Mouse (Mus musculus) midbrain, embryonic 16.5 days (tissue): ENCODE data around the gene Sept8. TPM values are rescaled to one million over a fixed set of nuclear protein-coding genes. Genes with fewer than 3 reads are reported as not detected.

Experiments
- ATAC-seq: fragments of 200-750 bp; cut with Nextera tagmentation; 2 replicates; pipeline ENCODE4 v1.8.0; 2017; ENCODE audit warnings: moderate TSS enrichment
- H3K27ac ChIP-seq: fragments of 300-500 bp; sonication (generic); 2 replicates; pipeline ENCODE4 v1.5.1; 2014; ENCODE audit warnings: mild to moderate bottlenecking, low read length, mixed read lengths
- H3K27me3 ChIP-seq: fragments of 300-500 bp; sonication (generic); 2 replicates; pipeline ENCODE4 v1.6.1; 2014; ENCODE audit warnings: low read depth, low read length, mixed read lengths; ENCODE audit not compliant: control insufficient read depth, insufficient read depth
- H3K36me3 ChIP-seq: fragments of 300-500 bp; sonication (generic); 2 replicates; pipeline ENCODE4 v1.6.1; 2014; ENCODE audit warnings: mild to moderate bottlenecking, low read length, moderate library complexity, mixed read lengths; ENCODE audit not compliant: control insufficient read depth, insufficient read depth
- H3K4me1 ChIP-seq: fragments of 300-500 bp; sonication (generic); 2 replicates; pipeline ENCODE4 v1.6.1; 2014; ENCODE audit warnings: mild to moderate bottlenecking, low read length, mixed read lengths; ENCODE audit not compliant: control insufficient read depth, insufficient read depth
- H3K4me2 ChIP-seq: fragments of 300-500 bp; sonication (generic); 2 replicates; pipeline ENCODE4 v1.6.1; 2014; ENCODE audit warnings: mild to moderate bottlenecking, low read length, mixed read lengths
- H3K4me3 ChIP-seq: fragments of 300-500 bp; sonication (generic); 2 replicates; pipeline ENCODE4 v1.5.1; 2014; ENCODE audit warnings: low read depth, mild to moderate bottlenecking, low read length, moderate library complexity, mixed read lengths
- H3K9ac ChIP-seq: fragments of 300-500 bp; sonication (generic); 2 replicates; pipeline ENCODE4 v1.6.1; 2014; ENCODE audit warnings: low read depth, low read length, mixed read lengths
- H3K9me3 ChIP-seq: fragments of 300-500 bp; sonication (generic); replicated peaks from 2 replicates; pipeline ENCODE4 v1.6.1; 2014; ENCODE audit warnings: mild to moderate bottlenecking, low read length, mixed read lengths; ENCODE audit not compliant: control insufficient read depth, poor library complexity, severe bottlenecking
- WGBS: fragments of 180-500 bp; shearing (Covaris S2); extraction: QIAGEN DNeasy Blood & Tissue Kit; methylation state at CpG from one replicate; pipeline ENCODE4 v1.1.7; 2014; 5-methylcytosine and 5-hydroxymethylcytosine counted together
- polyA plus RNA-seq: library from polyadenylated mRNA; unstranded; fragments of >200 nt; fragmentation: Nextera tagmentation; extraction: Ambion mirVana; gene quantifications from 2 replicates; pipeline ENCODE4 v1.2.1, GENCODE M21; 2015

Sept8 gene
- 20.0 and 20.7 TPM in 2 replicates for polyA plus RNA-seq

- 5% methylated on average over 67 of the region's 79 CpGs for WGBS
- peak within 1 kb of the TSS; percentile 83 for H3K4me3 ChIP-seq
Observed at GRCm38 (mm10) chr11:53519207-53520121, at the start of gene Sept8. TSS of gene Sept8 (plus strand) at chr11:53519257.

GRCm38 (mm10) chr11:53469294-53469967 lies 49.6 kb upstream of the Sept8 start:
- peaks cover 13% of the 10 kb centered on the region for H3K4me1 ChIP-seq
- H3K4me2 ChIP-seq, result peak overlapping the region; percentile 57; the same call in 1 of the 2 replicates
- no peak overlapping the region for H3K4me3 ChIP-seq
- 33% methylated on average over 16 of the region's 16 CpGs for WGBS
- no peaks in the 10 kb centered on the region for H3K9me3 ChIP-seq
- peaks cover 34% of the 10 kb centered on the region for H3K27me3 ChIP-seq
- H3K36me3 ChIP-seq, result no peaks in the 10 kb centered on the region
- H3K9ac ChIP-seq, result no peak overlapping the region
- ATAC-seq, result no peak
- H3K27ac ChIP-seq, result no peak overlapping the region; the same call in 1 of the 2 replicates

More at GRCm38 (mm10) chr11:53519207-53520121, at the start of gene Sept8:
- Histone ChIP-seq H3K9me3 (no peaks in the 10 kb centered on the region), H3K4me1 (peaks cover 17% of the 10 kb centered on the region), H3K27me3 (peaks cover 6% of the 10 kb centered on the region), H3K27ac (peak within 1 kb of the TSS; percentile 70), H3K9ac (peak within 1 kb of the TSS; percentile 92), H3K36me3 (no peaks in the 10 kb centered on the region), H3K4me2 (peak within 1 kb of the TSS; percentile 67)
- peak; percentile 90 for ATAC-seq

GRCm38 (mm10) chr11:53469968-53470695 lies 48.9 kb upstream of the Sept8 start, which contains the start of gene Gm9837:
TSS of gene Gm9837 (minus strand) at chr11:53470479.
- Histone ChIP-seq H3K27me3 (peaks cover 27% of the 10 kb centered on the region), H3K9ac (peak within 1 kb of the TSS; percentile 28), H3K4me3 (peak within 1 kb of the TSS; percentile 12; the same call in 1 of the 2 replicates), H3K4me1 (peaks cover 13% of the 10 kb centered on the region), H3K9me3 (no peaks in the 10 kb centered on the region), H3K4me2 (peak within 1 kb of the TSS; percentile 57), H3K36me3 (no peaks in the 10 kb centered on the region), H3K27ac (peak within 1 kb of the TSS; percentile 68)
- WGBS, result 2% methylated on average over 29 of the region's 29 CpGs
- peak; percentile 85 for ATAC-seq

GRCm38 (mm10) chr11:53472709-53473108 lies 46.3 kb upstream of the Sept8 start:
- Histone ChIP-seq H3K4me1 (peaks cover 16% of the 10 kb centered on the region), H3K9me3 (no peaks in the 10 kb centered on the region), H3K4me2 (no peak overlapping the region), H3K27ac (no peak overlapping the region), H3K36me3 (no peaks in the 10 kb centered on the region), H3K9ac (no peak overlapping the region), H3K27me3 (peaks cover 11% of the 10 kb centered on the region), H3K4me3 (no peak overlapping the region)
- 86% methylated on average over 3 of the region's 3 CpGs for WGBS
- no peak for ATAC-seq

- peak overlapping the region; percentile 34 for H3K27ac ChIP-seq
- no peaks in the 10 kb centered on the region for H3K36me3 ChIP-seq
- H3K9ac ChIP-seq, result peak overlapping the region; percentile 0; the same call in 1 of the 2 replicates
- 8% methylated on average over 8 of the region's 8 CpGs for WGBS
- H3K4me3 ChIP-seq, result peak overlapping the region; percentile 19; the same call in 1 of the 2 replicates
- no peaks in the 10 kb centered on the region for H3K9me3 ChIP-seq
- H3K4me1 ChIP-seq, result peaks cover 20% of the 10 kb centered on the region
- peak overlapping the region; percentile 35 for H3K4me2 ChIP-seq
- no peak for ATAC-seq
- H3K27me3 ChIP-seq, result peaks cover 33% of the 10 kb centered on the region
Observed at GRCm38 (mm10) chr11:53475620-53476019, 43.4 kb upstream of the Sept8 start.

GRCm38 (mm10) chr11:53477833-53478232 lies 41.2 kb upstream of the Sept8 start:
- 52% methylated on average over 7 of the region's 7 CpGs for WGBS
- Histone ChIP-seq H3K9ac (no peak overlapping the region), H3K36me3 (no peaks in the 10 kb centered on the region), H3K27me3 (peaks cover 38% of the 10 kb centered on the region), H3K4me3 (no peak overlapping the region), H3K9me3 (no peaks in the 10 kb centered on the region), H3K27ac (no peak overlapping the region), H3K4me1 (peaks cover 16% of the 10 kb centered on the region), H3K4me2 (no peak overlapping the region)
- ATAC-seq, result no peak

- peak overlapping the region; percentile 86 for H3K4me2 ChIP-seq
- peaks cover 16% of the 10 kb centered on the region for H3K4me1 ChIP-seq
- no peaks in the 10 kb centered on the region for H3K36me3 ChIP-seq
- peak; percentile 29 for ATAC-seq
- no peaks in the 10 kb centered on the region for H3K9me3 ChIP-seq
- WGBS, result 6% methylated on average over 76 of the region's 79 CpGs
- peak overlapping the region; percentile 70 for H3K9ac ChIP-seq
- peaks cover 42% of the 10 kb centered on the region for H3K27me3 ChIP-seq
- no peak overlapping the region for H3K27ac ChIP-seq
- peak overlapping the region; percentile 55 for H3K4me3 ChIP-seq
Observed at GRCm38 (mm10) chr11:53478383-53479170, 40.5 kb upstream of the Sept8 start.
